Mouse (Mus musculus) hindbrain, postnatal 0 days (tissue): ENCODE measurements at regions not wholly inside any gene's neighbourhood (a gene's known extent, or its start where the extent isn't known, plus 50 kb on each side); places are given as distances from the start of the nearest gene placed in this dataset.

Source experiments
- ATAC-seq: fragments of 200-750 bp; cut with Nextera tagmentation; 2 replicates; pipeline ENCODE4 v1.8.0; 2017; ENCODE audit warnings: mild to moderate bottlenecking, moderate TSS enrichment, moderate library complexity
- DNase-seq: peaks from one replicate; pipeline ENCODE4 v3.0.0-alpha.2; 2015; ENCODE audit warnings: low spot score
- H3K27ac ChIP-seq: fragments of 300-500 bp; sonication (generic); 2 replicates; pipeline ENCODE4 v1.5.1; 2014; ENCODE audit warnings: mild to moderate bottlenecking
- H3K27me3 ChIP-seq: fragments of 300-500 bp; sonication (generic); 2 replicates; pipeline ENCODE4 v1.6.1; 2014; ENCODE audit warnings: low read length, mixed read lengths; ENCODE audit not compliant: insufficient read depth
- H3K36me3 ChIP-seq: fragments of 300-500 bp; sonication (generic); 2 replicates; pipeline ENCODE4 v1.6.1; 2014; ENCODE audit warnings: low read length, mixed read lengths; ENCODE audit not compliant: insufficient read depth
- H3K4me1 ChIP-seq: fragments of 300-500 bp; sonication (generic); 2 replicates; pipeline ENCODE4 v1.6.1; 2014; ENCODE audit warnings: antibody characterized with exemption, low read length, mixed read lengths; ENCODE audit not compliant: insufficient read depth
- H3K4me2 ChIP-seq: fragments of 300-500 bp; sonication (generic); 2 replicates; pipeline ENCODE4 v1.6.1; 2014; ENCODE audit warnings: low read depth, mild to moderate bottlenecking, low read length, moderate library complexity, mixed read lengths
- H3K4me3 ChIP-seq: fragments of 300-500 bp; sonication (generic); 2 replicates; pipeline ENCODE4 v1.5.1; 2014; ENCODE audit warnings: low read length
- H3K9ac ChIP-seq: fragments of 300-500 bp; sonication (generic); replicated peaks from 2 replicates; pipeline ENCODE4 v1.6.1; 2014; ENCODE audit warnings: mild to moderate bottlenecking, low read length, moderate library complexity, mixed read lengths
- H3K9me3 ChIP-seq: fragments of 300-500 bp; sonication (generic); 2 replicates; pipeline ENCODE4 v1.6.1; 2016; ENCODE audit warnings: low read length, mixed read lengths
- CTCF ChIP-seq: IDR thresholded peaks from 2 replicates; pipeline ENCODE4 v1.5.1; 2016; ENCODE audit warnings: antibody characterized with exemption, control low read depth, low read depth
- WGBS: fragments of 180-500 bp; shearing (Covaris S2); extraction: QIAGEN DNeasy Blood & Tissue Kit; methylation state at CpG from one replicate; pipeline ENCODE4 v1.1.7; 2014; 5-methylcytosine and 5-hydroxymethylcytosine counted together

GRCm38 (mm10) chr4:95191654-95192406, 139.8 kb upstream of the Jun start:
- 89% methylated on average over 7 of the region's 7 CpGs for WGBS
- H3K4me3 ChIP-seq = no peak overlapping the region
- no peaks in the 10 kb centered on the region for H3K9me3 ChIP-seq
- no peaks in the 10 kb centered on the region for H3K36me3 ChIP-seq
- DNase-seq (no peak), ATAC-seq (no peak)
- H3K27me3 ChIP-seq = no peaks in the 10 kb centered on the region
- H3K9ac ChIP-seq = no peak overlapping the region
- no peak for TF ChIP-seq CTCF
- no peak overlapping the region for H3K27ac ChIP-seq
- no peaks in the 10 kb centered on the region for H3K4me1 ChIP-seq
- H3K4me2 ChIP-seq = no peak overlapping the region

GRCm38 (mm10) chr4:95192562-95192961, 140.5 kb upstream of the Jun start:
- ATAC-seq (no peak), DNase-seq (no peak)
- TF ChIP-seq CTCF = no peak
- H3K4me1 ChIP-seq = no peaks in the 10 kb centered on the region
- no peak overlapping the region for H3K4me2 ChIP-seq
- no peaks in the 10 kb centered on the region for H3K36me3 ChIP-seq
- no peaks in the 10 kb centered on the region for H3K27me3 ChIP-seq
- no peak overlapping the region for H3K27ac ChIP-seq
- H3K4me3 ChIP-seq = no peak overlapping the region
- no peaks in the 10 kb centered on the region for H3K9me3 ChIP-seq
- H3K9ac ChIP-seq = no peak overlapping the region

GRCm38 (mm10) chr4:95193028-95193427, 141.0 kb upstream of the Jun start:
- ATAC-seq = no peak
- 53% methylated on average over 4 of the region's 4 CpGs for WGBS
- no peaks in the 10 kb centered on the region for H3K9me3 ChIP-seq

GRCm38 (mm10) chr4:95193473-95193872, 141.5 kb upstream of the Jun start:
- ATAC-seq (no peak), DNase-seq (no peak)
- no peaks in the 10 kb centered on the region for H3K9me3 ChIP-seq
- H3K36me3 ChIP-seq = no peaks in the 10 kb centered on the region
- H3K4me1 ChIP-seq = no peaks in the 10 kb centered on the region
- no peak for TF ChIP-seq CTCF
- no peak overlapping the region for H3K9ac ChIP-seq
- WGBS = 88% methylated on average over 4 of the region's 4 CpGs
- no peaks in the 10 kb centered on the region for H3K27me3 ChIP-seq
- no peak overlapping the region for H3K4me3 ChIP-seq
- no peak overlapping the region for H3K27ac ChIP-seq
- no peak overlapping the region for H3K4me2 ChIP-seq

More at GRCm38 (mm10) chr4:95193028-95193427, 141.0 kb upstream of the Jun start:
- Histone ChIP-seq H3K27ac (no peak overlapping the region), H3K27me3 (no peaks in the 10 kb centered on the region), H3K4me2 (no peak overlapping the region), H3K36me3 (no peaks in the 10 kb centered on the region), H3K4me1 (no peaks in the 10 kb centered on the region), H3K4me3 (no peak overlapping the region), H3K9ac (no peak overlapping the region)
- no peak for DNase-seq
- TF ChIP-seq CTCF = no peak

GRCm38 (mm10) chr4:95194621-95195455, 142.8 kb upstream of the Jun start:
- Histone ChIP-seq H3K9ac (no peak overlapping the region), H3K4me2 (no peak overlapping the region), H3K9me3 (no peaks in the 10 kb centered on the region), H3K27me3 (no peaks in the 10 kb centered on the region), H3K27ac (no peak overlapping the region), H3K36me3 (no peaks in the 10 kb centered on the region), H3K4me1 (no peaks in the 10 kb centered on the region), H3K4me3 (no peak overlapping the region)
- 89% methylated on average over 5 of the region's 5 CpGs for WGBS
- DNase-seq = no peak
- TF ChIP-seq CTCF = no peak
- no peak for ATAC-seq

GRCm38 (mm10) chr4:95196106-95196505, 144.1 kb upstream of the Jun start:
- DNase-seq (no peak), ATAC-seq (no peak)
- no peaks in the 10 kb centered on the region for H3K9me3 ChIP-seq
- no peaks in the 10 kb centered on the region for H3K27me3 ChIP-seq
- no peak overlapping the region for H3K27ac ChIP-seq
- H3K4me3 ChIP-seq = no peak overlapping the region
- no peak for TF ChIP-seq CTCF
- no peaks in the 10 kb centered on the region for H3K4me1 ChIP-seq
- H3K36me3 ChIP-seq = no peaks in the 10 kb centered on the region
- H3K4me2 ChIP-seq = no peak overlapping the region
- 82% methylated on average over 2 of the region's 2 CpGs for WGBS
- H3K9ac ChIP-seq = no peak overlapping the region
